Mouse (Mus musculus): ENCODE measurements at regions not wholly inside any gene's neighbourhood (a gene's known extent, or its start where the extent isn't known, plus 50 kb on each side); places are given as distances from the start of the nearest gene placed in this dataset.

GRCm38 (mm10) chr1:128734857-128735256 is 142.8 kb upstream of the Cxcr4 start:
- no peak for DNase-seq (ENCODE audit: low spot score in 2 of 2)

- DNase-seq (ENCODE audit: low spot score in 2 of 2) = no peak
Observed at GRCm38 (mm10) chr1:128731445-128731844, 139.4 kb upstream of the Cxcr4 start.

- no peak for DNase-seq (ENCODE audit: low spot score in 2 of 2)
Observed at GRCm38 (mm10) chr1:128724433-128725091, 132.5 kb upstream of the Cxcr4 start.

GRCm38 (mm10) chr1:128723843-128724242 is 131.8 kb upstream of the Cxcr4 start:
- DNase-seq (ENCODE audit: low spot score in 2 of 2) = no peak

GRCm38 (mm10) chr1:128722061-128722471 is 130.0 kb upstream of the Cxcr4 start:
- no peak for DNase-seq (ENCODE audit: low spot score in 2 of 2)

- no peak for DNase-seq (ENCODE audit: low spot score in 2 of 2)
Observed at GRCm38 (mm10) chr1:128714843-128715242, 122.8 kb upstream of the Cxcr4 start.

- DNase-seq (ENCODE audit: low spot score in 2 of 2) = peak; percentile 75 to 78
Observed at GRCm38 (mm10) chr1:128712876-128713275, 120.8 kb upstream of the Cxcr4 start.

- peak in 1 of 2 experiments; percentile 40 for DNase-seq (ENCODE audit: low spot score in 2 of 2)
Observed at GRCm38 (mm10) chr1:128711121-128711520, 119.0 kb upstream of the Cxcr4 start.

- DNase-seq (ENCODE audit: low spot score in 2 of 2) = no peak
Observed at GRCm38 (mm10) chr1:128707747-128708146, 115.7 kb upstream of the Cxcr4 start.

- no peak for DNase-seq (ENCODE audit: low spot score in 2 of 2)
Observed at GRCm38 (mm10) chr1:128706167-128706566, 114.1 kb upstream of the Cxcr4 start.

- DNase-seq (ENCODE audit: low spot score in 2 of 2) = peak; percentile 76 to 82
Observed at GRCm38 (mm10) chr1:128705071-128705503, 113.0 kb upstream of the Cxcr4 start.

GRCm38 (mm10) chr1:128701326-128701725 is 109.2 kb upstream of the Cxcr4 start:
- peak in 1 of 2 experiments; percentile 64 for DNase-seq (ENCODE audit: low spot score in 2 of 2)

GRCm38 (mm10) chr1:128697962-128698361 is 105.9 kb upstream of the Cxcr4 start:
- no peak for DNase-seq (ENCODE audit: low spot score in 2 of 2)

- peak in 1 of 2 experiments; percentile 64 for DNase-seq (ENCODE audit: low spot score in 2 of 2)
Observed at GRCm38 (mm10) chr1:128695936-128696335, 103.8 kb upstream of the Cxcr4 start.

- no peak for DNase-seq (ENCODE audit: low spot score in 2 of 2)
Observed at GRCm38 (mm10) chr1:128692799-128693198, 100.7 kb upstream of the Cxcr4 start.

GRCm38 (mm10) chr1:128692313-128692712 is 100.2 kb upstream of the Cxcr4 start:
- DNase-seq (ENCODE audit: low spot score in 2 of 2) = no peak

- DNase-seq (ENCODE audit: low spot score in 2 of 2) = no peak
Observed at GRCm38 (mm10) chr1:128687236-128687927, 95.3 kb upstream of the Cxcr4 start.

GRCm38 (mm10) chr1:128685467-128686137 is 93.5 kb upstream of the Cxcr4 start:
- DNase-seq (ENCODE audit: low spot score in 2 of 2) = no peak

GRCm38 (mm10) chr1:128682942-128683341 is 90.8 kb upstream of the Cxcr4 start:
- DNase-seq (ENCODE audit: low spot score in 2 of 2) = no peak

GRCm38 (mm10) chr1:128681261-128681660 is 89.2 kb upstream of the Cxcr4 start:
- DNase-seq (ENCODE audit: low spot score in 2 of 2) = no peak

GRCm38 (mm10) chr1:128680538-128680937 is 88.4 kb upstream of the Cxcr4 start:
- DNase-seq (ENCODE audit: low spot score in 2 of 2) = no peak

- DNase-seq (ENCODE audit: low spot score in 2 of 2) = no peak
Observed at GRCm38 (mm10) chr1:128680012-128680411, 87.9 kb upstream of the Cxcr4 start.

All from natural killer cell, adult 2 months (primary cell).